23 mouse cellular contexts compared by ENCODE assay signal in the genomic region with DNA sequence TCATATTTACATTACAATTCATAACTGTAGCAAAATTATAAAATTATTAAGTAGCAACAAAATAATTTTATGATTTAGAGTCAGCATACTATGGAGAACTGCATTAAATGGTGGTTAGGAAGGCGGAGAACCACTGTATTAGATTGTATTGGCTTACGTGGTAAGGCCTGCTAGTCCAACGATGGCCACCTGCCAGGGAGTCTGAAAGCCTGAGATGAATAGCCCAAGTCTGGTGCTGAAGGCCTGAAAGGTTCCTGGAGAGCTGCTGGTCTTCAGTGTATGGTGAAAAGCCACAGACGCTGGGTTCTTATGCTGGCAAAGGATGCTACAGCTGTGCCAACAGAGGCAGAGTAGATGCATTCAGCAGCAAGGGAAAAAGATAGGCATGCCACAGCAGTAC.
DNase-seq lines count a peak whose midpoint lies in the region; ATAC-seq and TF ChIP-seq lines count a peak whose summit lies in the region.
"Had no signal": no experiment of that assay in that cellular context is flagged by ENCODE, and none has a peak within 500 bp of the region (broad histone marks: within the 10 kb centered on the region; RNA-seq: fewer than 3 reads in every experiment).

No protein-coding gene starts in this region.

- no peak overlapping the region for H3K9ac ChIP-seq in kidney, embryonic 16.5 days (replicated peaks; ENCODE audit: low read length)

- H3K27ac ChIP-seq in cerebellum, adult 2 months (ENCODE audit: insufficient read depth, low read length): no peak overlapping the region
- no peak overlapping the region for H3K27ac ChIP-seq in heart, embryonic 10.5 days
- no peak overlapping the region for H3K27ac ChIP-seq in kidney, embryonic 16.5 days (ENCODE audit: low read length)

- no peak overlapping the region for H3K4me3 ChIP-seq in cerebellum, adult 2 months (replicated peaks; ENCODE audit: insufficient read depth, low read depth, low read length)
- no peak overlapping the region for H3K4me3 ChIP-seq in heart, embryonic 10.5 days
- H3K4me3 ChIP-seq in kidney, embryonic 16.5 days (ENCODE audit: low read length): no peak overlapping the region

- H3K4me2 ChIP-seq in kidney, embryonic 16.5 days (replicated peaks; ENCODE audit: low read depth, low read length): no peak overlapping the region

- WGBS in cerebellum, adult 2 months: 51% methylated on average over 4 of the region's 4 CpGs
- WGBS in heart, embryonic 10.5 days: 84% methylated on average over 4 of the region's 4 CpGs
- WGBS in kidney, embryonic 16.5 days: 88% methylated on average over 4 of the region's 4 CpGs

- no peaks in the 10 kb centered on the region for H3K4me1 ChIP-seq in cerebellum, adult 2 months (ENCODE audit: control insufficient read depth, insufficient read depth, low read length)
- no peaks in the 10 kb centered on the region for H3K4me1 ChIP-seq in heart, embryonic 10.5 days
- 0 out of 2 replicates have a peak, but pooled peaks cover 3% of the 10 kb centered on the region for H3K4me1 ChIP-seq in kidney, embryonic 16.5 days (ENCODE audit: insufficient read depth, low read length)

- no peak for TF ChIP-seq POLR2A in cerebellum, adult 2 months (IDR thresholded peaks at IDR 0.05; ENCODE audit: borderline replicate concordance, insufficient read depth, low read length)
- no peak for TF ChIP-seq POLR2A in brain, embryonic 14.5 days (IDR thresholded peaks at IDR 0.05; ENCODE audit: borderline replicate concordance, extremely low read depth, insufficient read depth, insufficient read length, poor library complexity, severe bottlenecking)

- no peaks in the 10 kb centered on the region for H3K9me3 ChIP-seq in heart, embryonic 10.5 days
- H3K9me3 ChIP-seq in kidney, embryonic 16.5 days (ENCODE audit: low read length): no peaks in the 10 kb centered on the region

- TF ChIP-seq CTCF in cerebellum, adult 2 months (IDR thresholded peaks at IDR 0.05; ENCODE audit: borderline replicate concordance, insufficient read depth, low read depth, low read length): no peak
- no peak for TF ChIP-seq CTCF in brain, embryonic 14.5 days (IDR thresholded peaks at IDR 0.05; ENCODE audit: borderline replicate concordance, extremely low read depth, insufficient read depth, insufficient read length)

- no peaks in the 10 kb centered on the region for H3K36me3 ChIP-seq in heart, embryonic 10.5 days
- no peaks in the 10 kb centered on the region for H3K36me3 ChIP-seq in kidney, embryonic 16.5 days (ENCODE audit: insufficient read depth, low read length)
- H3K36me3 ChIP-seq: G1E had no signal

- no peak for ATAC-seq in kidney, embryonic 16.5 days (ENCODE audit: low FRiP score, low TSS enrichment)
- ATAC-seq: activated CD4-positive, CD25-positive, alpha-beta regulatory T cell, adult 4 months; CD4-positive, CD25-positive, alpha-beta regulatory T cell, adult 4 months; Patski had no signal

- peak; percentile 47 to 64 for DNase-seq in cerebellum, postnatal 10 days
- no peak for DNase-seq in cerebellum, adult 2 months
- DNase-seq in heart, adult 11 months: peak; percentile 43
- DNase-seq in heart, embryonic 10.5 days (ENCODE audit: low spot score): no peak
- DNase-seq in left cerebral cortex, postnatal 4 days: peak; percentile 35
- DNase-seq in left cerebral cortex, adult 11 months (ENCODE audit: low spot score): no peak
- peak; percentile 18 for DNase-seq in brain, embryonic 14.5 days (ENCODE audit: low read depth)
- DNase-seq: adrenal gland, adult 2 months; adrenal gland, adult 8-10 months; adrenal gland, postnatal 10 days; adrenal gland, postnatal 14 days; adrenal gland, postnatal 25 days; adrenal gland, postnatal 36 days; B cell, adult 2 months; cerebellum, adult 11 months; cerebellum, adult 11-12 months; cerebellum, adult 18-20 months had no signal

- H3K27me3 ChIP-seq in cerebellum, adult 2 months (ENCODE audit: control insufficient read depth, insufficient read depth, low read length): no peaks in the 10 kb centered on the region; the same call in 1 of the 2 replicates
- no peaks in the 10 kb centered on the region for H3K27me3 ChIP-seq in heart, embryonic 10.5 days (ENCODE audit: insufficient read depth, poor library complexity, severe bottlenecking)
- H3K27me3 ChIP-seq in kidney, embryonic 16.5 days (ENCODE audit: insufficient read depth, low read length): no peaks in the 10 kb centered on the region
- H3K27me3 ChIP-seq: CH12.LX, Patski had no signal

- intact Hi-C loops in left cerebral cortex, postnatal 4 days (cut with DNase I): no loop called here

Comparison
In these comparisons a context has a peak if more than half of its experiments do, and no peak if none do; other contexts are left out.
1. DNase-seq: peak in cerebellum, postnatal 10 days (2 of 2), heart, adult 11 months (single experiment), left cerebral cortex, postnatal 4 days (single experiment) and brain, embryonic 14.5 days (single experiment); none in cerebellum, adult 2 months (0 of 2), heart, embryonic 10.5 days (single experiment) and left cerebral cortex, adult 11 months (single experiment).